Mouse (Mus musculus) heart, embryonic 11.5 days (tissue): Measurements from ENCODE around the gene Rufy3. TPM values are rescaled to one million over a fixed set of nuclear protein-coding genes. Genes with fewer than 3 reads are reported as not detected.

ENCODE experiments used
- ATAC-seq: fragments of 200-750 bp; cut with Nextera tagmentation; replicated peaks from 2 replicates; pipeline ENCODE4 v1.8.0; 2017; ENCODE audit warnings: moderate library complexity; ENCODE audit not compliant: insufficient number of reproducible peaks, low FRiP score, low TSS enrichment
- H3K27ac ChIP-seq: fragments of 300-500 bp; sonication (generic); 2 replicates; pipeline ENCODE4 v1.5.1; 2014; ENCODE audit warnings: mild to moderate bottlenecking, low read depth, low read length
- H3K27me3 ChIP-seq: fragments of 300-500 bp; sonication (generic); 2 replicates; pipeline ENCODE4 v1.6.1; 2014; ENCODE audit warnings: mild to moderate bottlenecking, low read length, mixed read lengths; ENCODE audit not compliant: control insufficient read depth, insufficient read depth
- H3K36me3 ChIP-seq: fragments of 300-500 bp; sonication (generic); 2 replicates; pipeline ENCODE4 v1.6.1; 2014; ENCODE audit warnings: mild to moderate bottlenecking, low read length, moderate library complexity, mixed read lengths; ENCODE audit not compliant: control insufficient read depth, insufficient read depth
- H3K4me1 ChIP-seq: fragments of 300-500 bp; sonication (generic); 2 replicates; pipeline ENCODE4 v1.6.1; 2014; ENCODE audit warnings: low read length; ENCODE audit not compliant: control insufficient read depth, insufficient read depth
- H3K4me2 ChIP-seq: fragments of 300-500 bp; sonication (generic); 2 replicates; pipeline ENCODE4 v1.6.1; 2014; ENCODE audit warnings: mild to moderate bottlenecking, moderate library complexity
- H3K4me3 ChIP-seq: fragments of 300-500 bp; sonication (generic); 2 replicates; pipeline ENCODE4 v1.5.1; 2014; ENCODE audit warnings: low read depth, low read length
- H3K9ac ChIP-seq: fragments of 300-500 bp; sonication (generic); 2 replicates; pipeline ENCODE4 v1.6.1; 2014; ENCODE audit warnings: mild to moderate bottlenecking, low read depth, low read length, moderate library complexity
- H3K9me3 ChIP-seq: fragments of 300-500 bp; sonication (generic); replicated peaks from 2 replicates; pipeline ENCODE4 v1.6.1; 2016; ENCODE audit warnings: low read length; ENCODE audit not compliant: control insufficient read depth
- WGBS: fragments of 180-500 bp; shearing (Covaris S2); extraction: QIAGEN DNeasy Blood & Tissue Kit; methylation state at CpG from one replicate; pipeline ENCODE4 v1.1.7; 2014; ENCODE audit not compliant: insufficient replicate concordance; 5-methylcytosine and 5-hydroxymethylcytosine counted together
- polyA plus RNA-seq: library from polyadenylated mRNA; unstranded; fragments of >200 nt; fragmentation: Nextera tagmentation; extraction: Ambion mirVana; gene quantifications from 2 replicates; pipeline ENCODE4 v1.2.1, GENCODE M21; 2014

Gene Rufy3
- polyA plus RNA-seq, 1 experiment from 2014 or later, result 15.0 TPM

GRCm38 (mm10) chr5:88690681-88691505 is 126.1 kb downstream of the Rufy3 start:
- no peak for ATAC-seq
- no peak overlapping the region for H3K9ac ChIP-seq
- H3K27me3 ChIP-seq, result 0 out of 2 replicates have a peak, but pooled peaks cover 2% of the 10 kb centered on the region
- WGBS, result 65% methylated on average over 10 of the region's 10 CpGs
- H3K9me3 ChIP-seq, result no peaks in the 10 kb centered on the region
- H3K27ac ChIP-seq, result no peak overlapping the region
- H3K4me3 ChIP-seq, result no peak overlapping the region
- no peak overlapping the region for H3K4me2 ChIP-seq
- no peaks in the 10 kb centered on the region for H3K36me3 ChIP-seq
- H3K4me1 ChIP-seq, result no peaks in the 10 kb centered on the region

GRCm38 (mm10) chr5:88691506-88692095 is 126.8 kb downstream of the Rufy3 start:
- Histone ChIP-seq H3K4me3 (no peak overlapping the region), H3K27ac (no peak overlapping the region), H3K9me3 (no peaks in the 10 kb centered on the region), H3K36me3 (no peaks in the 10 kb centered on the region), H3K9ac (no peak overlapping the region), H3K27me3 (no peaks in the 10 kb centered on the region), H3K4me1 (no peaks in the 10 kb centered on the region), H3K4me2 (no peak overlapping the region)
- WGBS, result 73% methylated on average over 6 of the region's 6 CpGs
- ATAC-seq, result no peak

- ATAC-seq, result no peak
- 86% methylated on average over 4 of the region's 4 CpGs for WGBS
- Histone ChIP-seq H3K9me3 (no peaks in the 10 kb centered on the region), H3K4me2 (no peak overlapping the region), H3K27me3 (no peaks in the 10 kb centered on the region), H3K9ac (no peak overlapping the region), H3K4me3 (no peak overlapping the region), H3K4me1 (no peaks in the 10 kb centered on the region), H3K36me3 (no peaks in the 10 kb centered on the region), H3K27ac (no peak overlapping the region)
Observed at GRCm38 (mm10) chr5:88692586-88692985, 127.7 kb downstream of the Rufy3 start.

GRCm38 (mm10) chr5:88693057-88693456 is 128.2 kb downstream of the Rufy3 start:
- no peak overlapping the region for H3K4me3 ChIP-seq
- no peaks in the 10 kb centered on the region for H3K9me3 ChIP-seq
- no peak overlapping the region for H3K9ac ChIP-seq
- no peak overlapping the region for H3K27ac ChIP-seq
- no peaks in the 10 kb centered on the region for H3K36me3 ChIP-seq
- no peaks in the 10 kb centered on the region for H3K4me1 ChIP-seq
- H3K27me3 ChIP-seq, result no peaks in the 10 kb centered on the region
- ATAC-seq, result no peak
- H3K4me2 ChIP-seq, result no peak overlapping the region

GRCm38 (mm10) chr5:88697291-88697690 is 132.5 kb downstream of the Rufy3 start:
- no peak overlapping the region for H3K27ac ChIP-seq
- no peaks in the 10 kb centered on the region for H3K36me3 ChIP-seq
- WGBS, result 78% methylated on average over 5 of the region's 5 CpGs
- H3K9me3 ChIP-seq, result no peaks in the 10 kb centered on the region
- no peaks in the 10 kb centered on the region for H3K27me3 ChIP-seq
- H3K4me2 ChIP-seq, result no peak overlapping the region
- H3K9ac ChIP-seq, result no peak overlapping the region
- no peak overlapping the region for H3K4me3 ChIP-seq
- ATAC-seq, result no peak
- H3K4me1 ChIP-seq, result no peaks in the 10 kb centered on the region

- Histone ChIP-seq H3K4me1 (no peaks in the 10 kb centered on the region), H3K9ac (no peak overlapping the region), H3K27me3 (no peaks in the 10 kb centered on the region), H3K27ac (no peak overlapping the region), H3K4me2 (no peak overlapping the region), H3K36me3 (no peaks in the 10 kb centered on the region), H3K9me3 (no peaks in the 10 kb centered on the region), H3K4me3 (no peak overlapping the region)
- ATAC-seq, result no peak
- WGBS, result 72% methylated on average over 4 of the region's 4 CpGs
Observed at GRCm38 (mm10) chr5:88699251-88699913, 134.5 kb downstream of the Rufy3 start.

Other genes starting within 250 kb of the Rufy3 start
- not detected in 2 replicates for gene Prol1, start 247.7 kb upstream of the Rufy3 start, polyA plus RNA-seq
- not detected in 2 replicates for gene Amtn, start 188.9 kb upstream of the Rufy3 start, polyA plus RNA-seq
- not detected in 2 replicates for gene Ambn, start 109.0 kb upstream of the Rufy3 start, polyA plus RNA-seq
- not detected in 2 replicates for gene Enam, start 77.1 kb upstream of the Rufy3 start, polyA plus RNA-seq
- gene Jchain, start 37.1 kb upstream of the Rufy3 start, polyA plus RNA-seq, result 0.21 TPM in 1 of 2 replicates, not detected in the other
- 52.7 and 55.6 TPM in 2 replicates for gene Utp3, start 10.6 kb upstream of the Rufy3 start, polyA plus RNA-seq
- 72.7 and 77.2 TPM in 2 replicates for gene Grsf1, start 111.1 kb downstream of the Rufy3 start, polyA plus RNA-seq
- gene Mob1b, start 155.8 kb downstream of the Rufy3 start, polyA plus RNA-seq, result 32.4 and 39.8 TPM in 2 replicates
- 54.0 and 54.7 TPM in 2 replicates for gene Dck, start 200.0 kb downstream of the Rufy3 start, polyA plus RNA-seq